Mouse (Mus musculus): ENCODE data around the gene A4galt. TPM values are rescaled to one million over a fixed set of nuclear protein-coding genes. Genes with fewer than 3 reads are reported as not detected.
A peak's percentile ranks its signal among the peaks of the same experiment; 100 is the strongest.

Gene A4galt
- polyA plus RNA-seq, 1 experiment from 2014 or later = 1.8 TPM

DNA sequence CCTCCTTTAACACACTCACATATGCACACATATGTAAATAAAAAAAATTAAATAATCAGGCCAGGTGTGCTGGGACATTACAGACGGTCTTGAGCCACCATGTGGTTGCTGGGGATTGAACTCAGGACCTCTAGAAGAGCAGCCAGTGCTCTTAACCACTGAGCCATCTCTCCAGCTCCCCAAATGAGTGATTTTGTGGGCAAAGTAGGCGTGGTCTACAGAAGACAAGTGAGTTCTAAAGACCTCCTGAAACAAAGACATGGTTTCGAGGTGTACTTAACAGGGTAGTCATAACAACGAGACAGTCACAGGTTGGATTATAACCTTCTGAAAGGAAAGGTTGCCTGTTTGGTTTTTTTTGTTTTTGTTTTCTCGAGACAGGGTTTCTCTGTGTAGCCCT, 11.8 kb upstream of the A4galt start:
- Histone ChIP-seq H3K9me3 (no peaks in the 10 kb centered on the region), H3K4me2 (replicated peaks) (no peak overlapping the region)

GRCm38 (mm10) chr15:83257906-83258305, 6.3 kb upstream of the A4galt start:
- Histone ChIP-seq H3K9me3 (0 out of 2 replicates have a peak, but pooled peaks cover 3% of the 10 kb centered on the region), H3K4me1 (no peaks in the 10 kb centered on the region), H3K4me3 (no peak overlapping the region), H3K9ac (no peak overlapping the region), H3K27me3 (replicated peaks) (peaks cover 6% of the 10 kb centered on the region; the same call in 1 of the 2 replicates), H3K4me2 (replicated peaks) (no peak overlapping the region), H3K36me3 (no peaks in the 10 kb centered on the region), H3K27ac (no peak overlapping the region)
- 77% methylated on average over 13 of the region's 13 CpGs for WGBS
- no peak for ATAC-seq (ENCODE audit: low FRiP score, low read depth)

More for the DNA sequence above, 11.8 kb upstream of the A4galt start:
- Histone ChIP-seq H3K36me3 (no peaks in the 10 kb centered on the region), H3K27me3 (replicated peaks) (no peaks in the 10 kb centered on the region), H3K9ac (no peak overlapping the region), H3K4me1 (no peaks in the 10 kb centered on the region), H3K27ac (no peak overlapping the region), H3K4me3 (no peak overlapping the region)
- no peak for ATAC-seq (ENCODE audit: low FRiP score, low read depth)
- 79% methylated on average over 5 of the region's 5 CpGs for WGBS

- no peak for ATAC-seq (ENCODE audit: low FRiP score, low read depth)
- Histone ChIP-seq H3K27me3 (replicated peaks) (peaks cover 20% of the 10 kb centered on the region), H3K4me1 (peaks cover 2% of the 10 kb centered on the region), H3K36me3 (no peaks in the 10 kb centered on the region), H3K27ac (no peak overlapping the region), H3K4me2 (replicated peaks) (no peak overlapping the region), H3K9me3 (0 out of 2 replicates have a peak, but pooled peaks cover 3% of the 10 kb centered on the region), H3K9ac (no peak overlapping the region), H3K4me3 (no peak overlapping the region)
- WGBS = 79% methylated on average over 4 of the region's 4 CpGs
Observed at GRCm38 (mm10) chr15:83256491-83256890, 4.9 kb upstream of the A4galt start.

- H3K27me3 ChIP-seq (replicated peaks) = peaks cover 25% of the 10 kb centered on the region
- no peak for ATAC-seq (ENCODE audit: low FRiP score, low read depth)
- H3K36me3 ChIP-seq = no peaks in the 10 kb centered on the region
- H3K9ac ChIP-seq = no peak overlapping the region
- WGBS = 92% methylated on average over 7 of the region's 7 CpGs
- 0 out of 2 replicates have a peak, but pooled peaks cover 3% of the 10 kb centered on the region for H3K9me3 ChIP-seq
- H3K4me2 ChIP-seq (replicated peaks) = no peak overlapping the region
- no peak overlapping the region for H3K4me3 ChIP-seq
- no peak overlapping the region for H3K27ac ChIP-seq
- H3K4me1 ChIP-seq = peaks cover 8% of the 10 kb centered on the region
Observed at GRCm38 (mm10) chr15:83255944-83256343, 4.4 kb upstream of the A4galt start.

- no peak overlapping the region for H3K9ac ChIP-seq
- no peak overlapping the region for H3K4me3 ChIP-seq
- H3K9me3 ChIP-seq = 0 out of 2 replicates have a peak, but pooled peaks cover 3% of the 10 kb centered on the region
- no peak overlapping the region for H3K4me2 ChIP-seq (replicated peaks)
- H3K4me1 ChIP-seq = peaks cover 13% of the 10 kb centered on the region
- no peak overlapping the region for H3K27ac ChIP-seq
- peaks cover 32% of the 10 kb centered on the region for H3K27me3 ChIP-seq (replicated peaks)
- ATAC-seq (ENCODE audit: low FRiP score, low read depth) = no peak
- H3K36me3 ChIP-seq = no peaks in the 10 kb centered on the region
- WGBS = 82% methylated on average over 4 of the region's 4 CpGs
Observed at GRCm38 (mm10) chr15:83255191-83255782, 3.7 kb upstream of the A4galt start.

DNA sequence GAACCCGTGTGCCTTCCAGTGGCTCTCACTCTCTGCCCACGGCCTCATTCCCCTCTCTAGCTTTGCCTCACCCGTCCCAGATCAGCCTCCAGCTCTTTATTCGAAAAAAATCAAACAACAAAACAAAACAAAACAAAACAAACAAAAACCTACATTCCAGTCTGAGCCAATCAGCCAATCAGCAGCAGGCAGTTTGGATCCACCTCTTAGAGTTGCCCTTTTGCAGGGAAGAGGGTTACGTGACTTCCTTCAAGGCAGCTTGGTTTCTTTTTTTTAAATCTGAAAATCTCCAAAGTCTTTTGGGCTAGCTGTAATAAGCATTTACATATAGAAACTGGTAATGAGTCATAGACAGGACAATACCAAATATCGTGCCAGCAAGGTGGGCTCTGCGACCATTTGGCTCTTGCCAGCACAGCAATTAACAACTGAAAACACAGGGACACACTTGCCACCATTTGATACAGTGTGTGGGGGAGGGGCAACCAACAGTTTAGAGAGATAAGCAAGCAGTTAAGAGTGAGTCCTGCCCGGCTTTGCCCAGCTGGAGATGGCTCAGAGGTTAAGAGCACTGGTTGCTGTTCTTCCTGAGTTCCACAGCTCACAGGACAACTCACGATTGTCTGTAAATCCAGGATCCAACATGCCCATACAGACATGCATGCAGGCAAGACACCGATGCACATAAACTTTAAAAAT, 2.9 kb upstream of the A4galt start:
- Histone ChIP-seq H3K27ac (no peak overlapping the region), H3K4me3 (no peak overlapping the region), H3K9ac (no peak overlapping the region), H3K4me1 (peaks cover 13% of the 10 kb centered on the region), H3K27me3 (replicated peaks) (peaks cover 38% of the 10 kb centered on the region), H3K36me3 (no peaks in the 10 kb centered on the region), H3K9me3 (0 out of 2 replicates have a peak, but pooled peaks cover 3% of the 10 kb centered on the region), H3K4me2 (replicated peaks) (no peak overlapping the region)
- ATAC-seq (ENCODE audit: low FRiP score, low read depth) = no peak
- 72% methylated on average over 10 of the region's 10 CpGs for WGBS

- ATAC-seq (ENCODE audit: low FRiP score, low read depth) = no peak
- Histone ChIP-seq H3K27me3 (replicated peaks) (peaks cover 38% of the 10 kb centered on the region), H3K27ac (no peak overlapping the region), H3K4me1 (peaks cover 13% of the 10 kb centered on the region), H3K4me3 (no peak overlapping the region), H3K36me3 (no peaks in the 10 kb centered on the region), H3K9me3 (0 out of 2 replicates have a peak, but pooled peaks cover 3% of the 10 kb centered on the region), H3K4me2 (replicated peaks) (no peak overlapping the region), H3K9ac (no peak overlapping the region)
- 76% methylated on average over 14 of the region's 14 CpGs for WGBS
Observed at GRCm38 (mm10) chr15:83252060-83252459, 486 bp upstream of the A4galt start.

GRCm38 (mm10) chr15:83250651-83251175, 861 bp downstream of the A4galt start:
- Histone ChIP-seq H3K4me2 (replicated peaks) (peak overlapping the region; percentile 84), H3K9ac (peak overlapping the region; percentile 51; the same call in 1 of the 2 replicates), H3K4me3 (peak overlapping the region; percentile 42), H3K36me3 (no peaks in the 10 kb centered on the region), H3K27me3 (replicated peaks) (peaks cover 38% of the 10 kb centered on the region), H3K9me3 (0 out of 2 replicates have a peak, but pooled peaks cover 3% of the 10 kb centered on the region), H3K27ac (no peak overlapping the region), H3K4me1 (peaks cover 13% of the 10 kb centered on the region)
- ATAC-seq (ENCODE audit: low FRiP score, low read depth) = no peak
- under 1% methylated on average over 20 of the region's 20 CpGs for WGBS

- Histone ChIP-seq H3K4me3 (no peak overlapping the region), H3K27me3 (replicated peaks) (peaks cover 38% of the 10 kb centered on the region), H3K4me2 (replicated peaks) (no peak overlapping the region), H3K36me3 (no peaks in the 10 kb centered on the region), H3K4me1 (peaks cover 13% of the 10 kb centered on the region), H3K27ac (no peak overlapping the region), H3K9ac (no peak overlapping the region), H3K9me3 (no peaks in the 10 kb centered on the region)
- 90% methylated on average over 12 of the region's 12 CpGs for WGBS
- no peak for ATAC-seq (ENCODE audit: low FRiP score, low read depth)
Observed at GRCm38 (mm10) chr15:83249535-83250287, 1.9 kb downstream of the A4galt start.

GRCm38 (mm10) chr15:83248236-83248844, 3.2 kb downstream of the A4galt start:
- no peak overlapping the region for H3K4me3 ChIP-seq
- H3K4me2 ChIP-seq (replicated peaks) = no peak overlapping the region
- peaks cover 13% of the 10 kb centered on the region for H3K4me1 ChIP-seq
- no peak overlapping the region for H3K9ac ChIP-seq
- no peak for ATAC-seq (ENCODE audit: low FRiP score, low read depth)
- H3K9me3 ChIP-seq = no peaks in the 10 kb centered on the region
- WGBS = 59% methylated on average over 14 of the region's 14 CpGs
- no peak overlapping the region for H3K27ac ChIP-seq
- no peaks in the 10 kb centered on the region for H3K36me3 ChIP-seq
- H3K27me3 ChIP-seq (replicated peaks) = peaks cover 37% of the 10 kb centered on the region

- no peak overlapping the region for H3K4me2 ChIP-seq (replicated peaks)
- no peak overlapping the region for H3K27ac ChIP-seq
- H3K9me3 ChIP-seq = no peaks in the 10 kb centered on the region
- no peak for ATAC-seq (ENCODE audit: low FRiP score, low read depth)
- no peaks in the 10 kb centered on the region for H3K4me1 ChIP-seq
- H3K4me3 ChIP-seq = no peak overlapping the region
- no peaks in the 10 kb centered on the region for H3K27me3 ChIP-seq (replicated peaks)
- H3K36me3 ChIP-seq = no peaks in the 10 kb centered on the region
- 74% methylated on average over 3 of the region's 3 CpGs for WGBS
- H3K9ac ChIP-seq = no peak overlapping the region
Observed at GRCm38 (mm10) chr15:83244371-83244770, 7.2 kb downstream of the A4galt start.
